Mouse (Mus musculus) frontal cortex, adult 2 months (tissue): ENCODE data around the gene Btbd17. TPM values are rescaled to one million over a fixed set of nuclear protein-coding genes. Genes with fewer than 3 reads are reported as not detected.

Experiments used
- DNase-seq, 2 experiments: peaks; one replicate each; pipeline ENCODE4 v3.0.0; 2022; ENCODE audit warnings: low spot score in 1 of 2; ENCODE audit errors: extremely low spot score in 1 of 2
- polyA plus RNA-seq: library from polyadenylated mRNA; depleted of rRNA; stranded (reverse); fragments of >200 nt; gene quantifications from 2 replicates; pipeline ENCODE4 v1.2.3, GENCODE M21; 2012; rRNA removed

The Btbd17 gene
- 55.1 and 55.7 TPM in 2 replicates for polyA plus RNA-seq

DNA sequence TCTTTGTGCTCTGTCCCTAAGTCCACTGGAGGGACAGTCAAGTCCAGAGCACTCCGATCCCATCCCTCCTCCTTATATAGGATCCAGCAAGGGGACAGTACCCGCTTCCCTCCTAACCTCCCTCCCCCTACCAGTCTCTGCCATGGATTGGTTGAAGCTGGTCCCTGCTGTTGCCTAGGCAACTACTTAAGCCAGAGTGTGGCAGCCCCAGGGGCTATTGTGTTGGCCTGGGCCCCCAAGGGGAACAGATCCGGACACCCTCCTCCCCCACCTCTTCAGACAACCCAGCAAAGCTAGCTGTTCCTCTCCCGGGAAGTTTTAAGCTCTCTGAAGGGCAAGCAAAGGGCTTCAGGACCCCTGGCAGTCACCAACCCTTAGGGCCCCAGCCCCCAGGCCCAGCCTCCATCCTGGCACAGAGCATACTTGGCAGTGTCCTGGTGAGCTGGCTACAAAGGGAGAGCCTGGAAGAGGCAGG is at the start of gene Btbd17:
Gene Btbd17, minus strand, starts transcription at position 98 of the 475 bp plus-strand sequence.
- peak; percentile 43 to 51 for DNase-seq

- no peak for DNase-seq
Observed at GRCm38 (mm10) chr11:114844464-114845220, 48.9 kb upstream of the Btbd17 start.

DNA sequence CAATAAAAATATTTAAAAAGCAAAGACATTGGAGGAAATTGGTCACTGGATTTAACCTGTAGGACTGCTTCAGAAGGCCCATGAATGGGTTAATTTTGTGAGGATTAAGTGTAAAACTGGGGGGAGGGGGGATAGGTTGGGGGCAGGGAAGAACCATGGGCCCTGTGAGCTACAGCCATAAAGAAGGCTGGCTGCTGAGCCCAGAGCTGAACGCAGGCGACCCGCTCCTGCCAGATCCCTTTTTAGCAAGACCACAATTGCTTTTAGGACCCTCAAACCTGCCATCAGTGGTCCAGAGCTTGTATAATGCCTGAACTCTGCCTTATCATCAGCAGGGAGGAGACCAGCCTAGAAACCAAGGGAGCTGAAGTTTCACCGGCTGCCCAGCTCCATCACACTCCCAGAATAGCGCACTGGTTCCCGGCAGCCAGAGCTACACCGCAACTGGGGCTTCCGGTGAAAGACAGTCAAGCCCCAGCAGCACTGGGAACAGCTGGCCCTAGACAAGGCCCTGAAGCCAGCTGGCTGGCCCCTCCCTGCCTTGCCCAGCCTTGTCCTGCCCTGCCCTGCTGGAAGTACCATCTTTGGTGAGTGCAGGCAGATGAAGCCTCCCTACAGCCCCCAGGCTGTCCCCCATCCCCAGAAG is 48.2 kb upstream of the Btbd17 start:
- peak in 1 of 2 experiments; percentile 33 for DNase-seq

- DNase-seq, result no peak
Observed at GRCm38 (mm10) chr11:114833166-114833565, 37.4 kb upstream of the Btbd17 start.

GRCm38 (mm10) chr11:114830433-114830773 is 34.7 kb upstream of the Btbd17 start:
- DNase-seq, result no peak

DNA sequence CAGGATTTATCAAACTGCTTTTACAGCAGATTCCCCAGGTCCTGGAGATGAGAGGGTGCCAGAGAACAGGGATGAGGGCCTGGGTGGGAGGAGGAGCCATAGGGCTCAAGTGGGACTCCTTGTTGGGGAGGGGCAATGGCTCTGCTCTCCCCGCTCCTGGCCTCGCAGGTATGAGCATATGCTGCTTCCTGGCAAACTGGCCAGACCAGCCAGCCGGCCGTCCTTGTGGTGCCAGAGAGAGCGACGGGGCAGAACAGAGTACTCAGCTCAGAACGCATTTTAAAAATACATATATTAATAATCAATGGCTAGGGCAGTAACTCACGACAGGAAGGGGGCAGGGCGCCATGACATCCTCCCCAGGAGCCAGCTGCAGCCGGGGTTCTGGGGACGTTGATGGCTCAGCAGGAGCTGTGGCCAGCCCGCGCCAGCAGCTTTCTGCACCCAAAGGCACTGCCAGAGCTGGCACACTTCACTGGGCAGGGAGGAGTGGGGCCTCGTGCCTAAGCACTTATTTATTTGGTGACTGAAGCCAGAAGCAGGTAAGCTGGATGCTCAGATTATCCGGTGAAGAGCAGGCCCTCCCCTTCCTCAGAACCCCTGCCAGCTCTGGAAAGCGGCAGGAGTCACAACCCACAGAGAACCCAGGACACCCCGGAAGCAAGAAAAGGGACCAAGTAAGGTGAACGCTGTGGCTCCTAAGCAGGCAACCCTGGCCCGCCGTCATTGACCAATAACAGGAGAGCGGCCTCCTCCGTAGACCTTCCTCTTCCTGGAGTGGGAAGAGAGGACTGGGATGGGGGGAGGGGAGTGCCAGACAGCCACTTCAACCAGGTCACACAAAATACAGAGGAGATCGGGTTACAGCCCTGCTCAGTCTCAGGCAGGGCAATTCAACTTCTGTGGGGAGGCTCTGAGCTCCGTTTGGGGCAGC is 34.0 kb upstream of the Btbd17 start:
- DNase-seq, result no peak

GRCm38 (mm10) chr11:114826686-114827085 is 30.9 kb upstream of the Btbd17 start:
- no peak for DNase-seq

GRCm38 (mm10) chr11:114823199-114823725 is 27.5 kb upstream of the Btbd17 start:
- DNase-seq, result no peak

DNA sequence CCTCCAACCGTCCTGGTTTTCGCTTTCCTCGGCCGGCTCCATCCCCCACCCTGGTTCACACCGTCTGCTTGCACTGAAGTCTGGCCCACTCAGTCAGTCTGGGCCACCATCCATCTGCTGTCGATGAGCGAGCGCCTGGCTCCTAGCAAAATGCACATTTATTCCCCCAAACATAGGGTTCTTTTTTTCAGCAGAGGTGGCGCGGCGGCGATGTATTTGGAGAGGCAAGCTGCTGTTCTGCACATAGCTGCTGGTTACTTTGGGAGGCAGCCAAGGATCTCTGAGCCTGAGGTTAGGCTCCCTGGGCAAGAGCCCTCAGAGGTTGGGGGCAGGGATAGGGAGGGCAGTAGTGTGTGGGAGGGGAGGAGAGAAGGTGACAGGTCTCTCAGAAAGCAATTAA is 27.0 kb upstream of the Btbd17 start:
- peak; percentile 89 to 92 for DNase-seq

DNA sequence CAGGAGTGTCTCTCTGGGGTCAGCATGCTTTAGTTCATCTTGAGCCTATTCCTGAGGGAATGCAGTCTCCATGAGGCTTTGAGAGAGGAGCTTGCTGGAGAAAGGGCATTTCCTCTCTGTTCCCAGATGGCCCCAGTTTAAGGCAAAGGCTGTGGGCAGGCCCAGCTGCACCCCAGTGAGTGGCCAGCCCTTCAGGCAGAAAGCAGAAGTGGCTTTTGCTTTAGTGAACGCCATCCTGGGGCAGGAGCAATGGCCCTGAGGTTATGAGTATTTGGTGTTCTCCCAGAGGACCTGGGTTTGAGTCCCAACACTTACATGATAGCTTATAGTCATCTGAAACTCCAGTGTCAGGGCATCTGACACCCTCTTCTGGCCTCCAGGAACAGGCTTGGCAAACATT is 25.6 kb upstream of the Btbd17 start:
- DNase-seq, result no peak

DNA sequence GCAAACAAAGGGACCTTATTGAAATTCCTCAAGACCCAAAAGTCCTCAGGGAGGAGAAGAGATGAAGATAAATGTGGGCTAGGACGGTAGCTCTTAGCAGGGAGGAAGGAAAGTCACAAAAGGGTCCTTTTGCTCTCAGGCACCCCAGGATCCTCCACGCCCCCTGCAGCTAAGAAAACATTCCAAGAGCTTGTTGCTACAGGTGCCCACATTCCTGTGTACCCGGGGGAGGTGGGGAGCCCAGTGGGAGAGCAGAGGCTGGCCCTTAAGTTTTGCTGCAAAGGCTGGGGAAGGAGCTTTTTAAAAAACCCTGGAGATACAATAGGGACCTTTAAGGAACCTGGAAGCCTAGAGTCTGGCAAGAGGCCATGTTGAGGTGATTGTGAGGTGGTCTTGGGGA is 24.7 kb upstream of the Btbd17 start:
- DNase-seq, result no peak

GRCm38 (mm10) chr11:114819110-114819509 is 23.4 kb upstream of the Btbd17 start:
- DNase-seq, result no peak

GRCm38 (mm10) chr11:114818185-114818584 is 22.4 kb upstream of the Btbd17 start:
- no peak for DNase-seq

DNA sequence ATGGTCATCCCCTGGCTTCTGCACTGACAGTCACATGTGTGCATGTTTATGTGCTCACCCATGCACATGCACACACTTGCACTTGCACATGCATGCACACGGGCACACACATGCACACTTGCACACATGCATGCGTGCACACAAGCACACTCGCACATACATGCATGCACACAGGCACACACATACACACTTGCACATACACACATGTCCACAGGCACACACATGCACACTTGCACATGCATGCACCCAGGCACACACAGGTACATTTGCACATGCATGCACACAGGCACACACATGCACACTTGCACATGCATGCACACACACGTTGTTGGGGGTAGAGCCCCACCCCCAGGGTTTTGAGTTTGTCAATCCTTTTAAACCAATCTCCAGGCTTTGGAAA is 21.2 kb upstream of the Btbd17 start:
- no peak for DNase-seq

DNA sequence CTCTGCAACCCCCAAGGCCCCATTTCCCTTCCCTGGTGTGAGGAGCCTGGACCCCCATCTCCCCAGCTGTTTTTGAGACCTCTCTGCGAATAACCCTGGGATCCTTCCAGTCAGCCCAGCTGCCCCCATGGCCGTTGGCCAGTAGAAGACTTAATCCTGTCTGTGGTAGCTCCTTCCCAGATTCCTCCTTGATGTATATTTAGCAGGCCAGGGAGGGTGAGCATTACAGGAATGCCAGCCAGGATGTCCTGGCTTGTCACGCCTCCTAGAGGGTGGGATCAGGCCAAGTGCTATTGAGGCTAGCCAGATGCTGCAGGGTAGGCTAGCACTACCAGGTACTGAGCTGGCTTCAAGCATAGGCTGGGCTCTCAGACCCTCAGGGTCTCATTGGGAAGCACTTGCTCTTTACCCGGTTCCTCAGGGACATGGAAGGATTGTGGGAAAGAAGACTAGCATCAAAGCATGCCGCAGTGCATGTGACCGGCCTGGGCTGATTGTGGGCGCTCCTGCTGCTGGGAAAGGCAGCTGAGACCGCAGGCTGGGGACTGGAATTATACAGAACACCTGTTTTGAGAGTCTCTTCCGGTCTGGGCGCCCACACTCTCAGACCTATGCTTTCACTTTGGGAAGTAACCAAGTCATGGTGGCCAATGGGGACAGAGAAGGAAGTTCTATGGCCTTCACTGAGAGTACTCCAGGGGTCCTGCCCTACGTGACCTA is 19.3 kb upstream of the Btbd17 start:
- no peak for DNase-seq

GRCm38 (mm10) chr11:114812731-114813240 is 17.0 kb upstream of the Btbd17 start:
- DNase-seq, result peak; percentile 72 to 96

DNA sequence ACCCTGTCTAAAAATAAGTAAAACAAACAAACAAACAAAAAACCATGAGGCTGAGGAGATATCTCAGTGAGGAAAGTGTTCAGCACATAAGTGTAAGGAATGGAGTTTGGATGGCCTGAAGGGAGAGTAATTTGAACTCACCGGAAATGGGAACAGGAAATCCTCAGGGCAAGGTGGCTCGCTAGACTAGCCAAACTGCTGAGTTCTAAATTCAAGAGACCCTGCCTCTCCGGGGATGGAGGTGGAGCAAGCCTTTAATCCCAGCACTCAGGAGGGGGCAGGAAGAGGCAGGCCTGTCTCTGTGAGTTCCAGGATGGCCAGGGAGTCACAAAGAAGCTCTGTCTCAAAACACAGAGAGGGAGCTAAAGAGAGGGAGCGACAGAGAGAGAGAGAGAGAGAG is 14.6 kb upstream of the Btbd17 start:
- no peak for DNase-seq

DNA sequence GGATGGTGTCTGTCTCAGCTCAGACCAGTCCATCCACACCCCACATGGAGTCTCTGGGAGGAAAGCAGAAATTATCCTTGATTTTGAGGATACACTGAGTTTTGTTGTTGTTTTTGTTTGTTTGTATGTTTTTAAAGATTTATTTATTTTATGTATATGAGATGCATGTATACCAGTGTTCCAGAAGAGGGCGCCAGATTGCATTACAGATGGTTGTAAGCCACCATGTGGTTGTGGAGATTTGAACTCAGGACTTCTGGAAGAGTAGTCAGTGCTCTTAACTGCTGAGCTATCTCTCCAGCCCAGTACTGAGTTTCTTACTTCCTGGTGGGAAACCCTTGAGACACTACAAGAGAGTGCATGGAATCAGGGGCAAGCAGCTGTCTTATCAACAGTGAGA is 13.6 kb upstream of the Btbd17 start:
- no peak for DNase-seq

GRCm38 (mm10) chr11:114807686-114808427 is 12.1 kb upstream of the Btbd17 start:
- no peak for DNase-seq
